Mouse (Mus musculus) myocyte (in vitro differentiated cells): ENCODE data around the gene Brsk1. TPM values are rescaled to one million over a fixed set of nuclear protein-coding genes. Genes with fewer than 3 reads are reported as not detected.

ENCODE experiments used
- H3K27me3 ChIP-seq: one replicate; pipeline ENCODE4 v1.6.1; 2011; ENCODE audit not compliant: control insufficient read depth, insufficient read depth, insufficient read length
- H3K36me3 ChIP-seq: one replicate; pipeline ENCODE4 v1.6.1; 2011; ENCODE audit not compliant: control insufficient read depth, insufficient read depth
- H3K4me2 ChIP-seq: one replicate; pipeline ENCODE4 v1.6.1; 2011; ENCODE audit warnings: low read depth, control low read depth
- H3K4me3 ChIP-seq: one replicate; pipeline ENCODE4 v1.5.1; 2011; ENCODE audit warnings: mild to moderate bottlenecking, control low read depth, moderate library complexity
- H3K79me2 ChIP-seq: one replicate; pipeline ENCODE4 v1.6.1; 2011; ENCODE audit not compliant: control insufficient read depth, insufficient read depth
- H3ac ChIP-seq: one replicate; pipeline ENCODE4 v1.6.1; 2011; ENCODE audit not compliant: control insufficient read depth, insufficient read length
- CEBPB ChIP-seq: IDR thresholded peaks from 2 replicates; pipeline ENCODE4 v1.6.1; 2011; ENCODE audit warnings: mild to moderate bottlenecking, moderate library complexity; ENCODE audit not compliant: poor library complexity, insufficient read depth, severe bottlenecking
- E2F4 ChIP-seq: IDR thresholded peaks from one replicate; pipeline ENCODE4 v1.6.1; 2011; ENCODE audit warnings: mild to moderate bottlenecking, control low read depth, moderate library complexity; ENCODE audit not compliant: insufficient read depth
- MAX ChIP-seq: IDR thresholded peaks from one replicate; pipeline ENCODE4 v1.6.1; 2011; ENCODE audit warnings: low read depth, mild to moderate bottlenecking, control low read depth
- MYOD1 ChIP-seq, 3 experiments: IDR thresholded peaks; one replicate each; pipeline ENCODE4 v1.6.1; 2011; ENCODE audit warnings: control low read depth in 2 of 3, low read depth in 2 of 3, mild to moderate bottlenecking in 2 of 3, moderate library complexity in 1 of 3; ENCODE audit not compliant: insufficient read length in 2 of 3, control insufficient read depth in 1 of 3
- MYOG ChIP-seq, 3 experiments: IDR thresholded peaks; one replicate each; pipeline ENCODE4 v1.6.1; 2011; ENCODE audit warnings: control low read depth in 2 of 3, low read depth in 2 of 3, mild to moderate bottlenecking in 2 of 3; ENCODE audit not compliant: insufficient read length in 2 of 3, control insufficient read depth in 1 of 3, insufficient read depth in 1 of 3
- POLR2A ChIP-seq: IDR thresholded peaks from one replicate; pipeline ENCODE4 v1.6.1; 2011; ENCODE audit warnings: low read depth, mild to moderate bottlenecking, control low read depth, moderate library complexity; ENCODE audit not compliant: insufficient read length
- POLR2AphosphoS2 ChIP-seq: IDR thresholded peaks from one replicate; pipeline ENCODE4 v1.6.1; 2011; ENCODE audit warnings: low read depth, control low read depth; ENCODE audit not compliant: insufficient read length
- REST ChIP-seq: IDR thresholded peaks from one replicate; pipeline ENCODE4 v1.6.1; 2011; ENCODE audit warnings: mild to moderate bottlenecking, control low read depth, moderate library complexity; ENCODE audit not compliant: insufficient read depth, insufficient read length
- SRF ChIP-seq: IDR thresholded peaks from one replicate; pipeline ENCODE4 v1.6.1; 2011; ENCODE audit warnings: low read depth; ENCODE audit not compliant: control insufficient read depth, insufficient read length
- TCF12 ChIP-seq: IDR thresholded peaks from one replicate; pipeline ENCODE4 v1.6.1; 2011; ENCODE audit warnings: mild to moderate bottlenecking, control low read depth; ENCODE audit not compliant: poor library complexity, insufficient read depth, severe bottlenecking
- TCF3 ChIP-seq: IDR thresholded peaks from one replicate; pipeline ENCODE4 v1.6.1; 2011; ENCODE audit warnings: low read depth, control low read depth; ENCODE audit not compliant: insufficient read length
- USF1 ChIP-seq: IDR thresholded peaks from one replicate; pipeline ENCODE4 v1.6.1; 2011; ENCODE audit warnings: low read depth, mild to moderate bottlenecking, control low read depth, moderate library complexity
- polyA plus RNA-seq: library from polyadenylated mRNA; unstranded; fragments of >200 nt; fragmentation: generic; extraction: Trizol; gene quantifications from one replicate; pipeline ENCODE4 v1.2.1, GENCODE M21; 2012; ENCODE audit warnings: missing spikeins

Gene Brsk1
- polyA plus RNA-seq, 1 experiment: 7.0 TPM

DNA sequence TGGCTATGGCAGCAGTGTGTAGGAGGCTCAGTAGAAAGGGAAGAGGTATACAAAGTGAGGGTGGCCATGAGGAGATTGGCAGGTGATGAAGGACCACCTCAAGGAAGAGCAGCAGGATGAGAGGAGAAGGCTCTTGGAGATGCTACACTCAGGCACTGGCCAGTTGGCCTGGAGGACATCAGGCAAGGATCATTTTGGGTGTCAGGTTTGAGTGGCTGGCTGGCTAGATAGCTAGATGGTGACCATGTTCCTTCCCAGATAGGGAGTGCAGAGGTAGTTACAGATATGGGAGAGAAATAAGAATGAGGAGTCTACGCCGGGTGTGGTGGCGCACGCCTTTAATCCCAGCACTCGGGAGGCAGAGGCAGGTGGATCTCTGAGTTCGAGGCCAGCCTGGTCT is 54.5 kb downstream of the Brsk1 start:
- peaks cover 5% of the 10 kb centered on the region for H3K79me2 ChIP-seq
- no peak overlapping the region for H3K4me2 ChIP-seq
- no peak overlapping the region for H3K4me3 ChIP-seq
- H3K27me3 ChIP-seq: no peaks in the 10 kb centered on the region
- no peak for TF ChIP-seq USF1
- TF ChIP-seq POLR2AphosphoS2: no peak
- TF ChIP-seq TCF12: no peak
- no peak for TF ChIP-seq E2F4
- TF ChIP-seq CEBPB: no peak
- TF ChIP-seq MYOD1 (IDR thresholded peaks at IDR 0.05; ENCODE audit: control insufficient read depth in 1 of 3, insufficient read length in 2 of 3, low read depth in 2 of 3): no peak
- no peaks in the 10 kb centered on the region for H3K36me3 ChIP-seq
- H3ac ChIP-seq: no peak overlapping the region

DNA sequence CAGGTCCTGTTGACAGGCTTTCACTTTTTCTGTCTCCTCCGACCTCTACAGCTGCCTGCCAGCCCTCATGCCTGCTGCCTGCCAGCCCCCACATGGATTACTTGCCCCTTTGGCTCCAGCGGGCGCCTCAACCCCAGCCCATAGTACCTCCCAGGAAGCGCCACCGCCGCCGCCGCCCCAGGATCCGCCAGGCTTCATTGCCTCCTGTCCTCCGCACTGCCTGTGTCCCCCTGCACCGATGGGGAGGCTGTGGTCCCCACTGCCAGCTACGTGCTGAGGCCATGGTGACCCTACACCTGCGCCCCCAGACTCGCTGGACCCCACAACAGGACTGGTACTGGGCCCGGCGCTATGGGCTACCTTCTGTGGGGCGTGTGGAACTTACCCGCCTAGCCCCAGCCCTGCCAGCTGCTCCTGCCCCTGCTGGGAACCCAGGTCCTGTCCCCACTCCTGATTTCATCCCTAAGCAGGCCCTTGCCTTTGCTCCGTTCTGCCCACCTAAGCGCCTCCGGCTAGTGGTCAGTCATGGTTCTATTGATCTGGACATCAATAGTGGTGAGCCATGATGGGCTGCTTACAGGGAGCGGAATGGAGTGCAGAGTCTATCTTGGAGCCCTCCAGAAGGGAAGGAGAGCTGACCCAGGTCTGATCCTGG is 56.0 kb downstream of the Brsk1 start:
- Histone ChIP-seq H3K4me3 (no peak overlapping the region), H3K27me3 (no peaks in the 10 kb centered on the region), H3ac (no peak overlapping the region), H3K79me2 (no peaks in the 10 kb centered on the region), H3K4me2 (no peak overlapping the region), H3K36me3 (no peaks in the 10 kb centered on the region)
- TF ChIP-seq POLR2A (no peak), TCF12 (no peak), TCF3 (no peak), REST (no peak), SRF (no peak), CEBPB (no peak), MYOG (IDR thresholded peaks at IDR 0.05; ENCODE audit: control insufficient read depth in 1 of 3, insufficient read depth in 1 of 3, insufficient read length in 2 of 3, low read depth in 2 of 3) (no peak), E2F4 (no peak), MYOD1 (IDR thresholded peaks at IDR 0.05; ENCODE audit: control insufficient read depth in 1 of 3, insufficient read length in 2 of 3, low read depth in 2 of 3) (no peak), USF1 (no peak), MAX (no peak), POLR2AphosphoS2 (no peak)

DNA sequence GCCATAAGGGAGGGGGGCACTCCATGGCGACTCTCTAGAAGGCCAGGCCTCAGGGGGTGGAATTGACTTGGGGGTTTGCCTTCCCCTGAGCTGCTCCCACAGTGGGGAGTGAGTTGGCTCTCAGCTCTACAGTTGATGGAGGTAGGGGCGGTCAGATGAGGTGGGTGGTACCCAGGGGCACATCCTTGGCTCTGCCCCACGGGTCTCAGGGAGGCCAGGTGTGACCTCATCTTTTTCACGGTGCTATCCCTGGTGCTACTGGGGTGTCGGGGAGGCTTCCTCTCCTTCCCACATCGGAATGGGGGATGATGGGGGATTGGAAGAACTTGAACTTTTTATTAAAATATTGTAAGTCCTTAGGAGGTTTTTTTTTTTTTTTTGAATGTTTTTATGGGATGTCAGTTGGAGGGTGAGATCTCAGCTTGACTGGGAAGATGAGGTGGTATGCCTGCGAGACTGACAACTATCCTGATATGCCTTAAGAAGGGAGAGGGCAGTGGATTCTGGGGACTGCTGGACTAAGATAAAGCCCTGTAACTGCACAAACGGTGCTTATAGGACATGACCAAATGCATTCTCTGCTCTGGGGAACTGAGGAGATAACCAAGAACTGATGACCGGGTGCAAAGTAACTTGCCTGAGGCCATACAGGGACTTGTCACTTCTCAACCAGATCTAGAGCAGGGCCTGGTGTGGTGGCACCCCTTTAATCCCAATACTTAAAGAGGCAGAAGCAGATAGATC is 56.9 kb downstream of the Brsk1 start:
- Histone ChIP-seq H3K4me2 (no peak overlapping the region), H3ac (no peak overlapping the region), H3K27me3 (no peaks in the 10 kb centered on the region), H3K79me2 (no peaks in the 10 kb centered on the region), H3K36me3 (no peaks in the 10 kb centered on the region), H3K4me3 (no peak overlapping the region)
- TF ChIP-seq POLR2A (no peak), MYOD1 (IDR thresholded peaks at IDR 0.05; ENCODE audit: control insufficient read depth in 1 of 3, insufficient read length in 2 of 3, low read depth in 2 of 3) (no peak), USF1 (no peak), TCF12 (no peak), MAX (no peak), MYOG (IDR thresholded peaks at IDR 0.05; ENCODE audit: control insufficient read depth in 1 of 3, insufficient read depth in 1 of 3, insufficient read length in 2 of 3, low read depth in 2 of 3) (no peak), POLR2AphosphoS2 (no peak), CEBPB (no peak), TCF3 (no peak), SRF (no peak), E2F4 (no peak)

DNA sequence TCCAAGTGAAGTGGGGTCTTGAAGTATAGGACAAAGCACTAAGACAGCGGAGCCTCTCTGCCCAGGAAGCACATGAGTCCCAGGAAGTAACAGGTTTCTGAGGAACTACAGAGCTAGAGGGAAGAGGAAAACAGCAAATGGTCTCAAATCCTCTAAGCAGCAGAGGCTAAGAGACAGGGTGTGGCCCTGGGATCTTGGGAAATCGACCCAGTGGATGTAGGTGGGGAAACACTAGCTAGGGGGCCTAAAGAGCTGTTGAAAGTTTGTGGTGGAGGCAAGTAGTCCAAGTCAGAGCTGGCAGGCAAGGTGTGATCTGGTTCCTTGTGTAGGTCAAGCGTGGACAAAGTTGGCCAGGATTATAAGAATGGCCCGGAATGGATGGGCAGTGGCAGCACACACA is 57.9 kb downstream of the Brsk1 start:
- no peak for TF ChIP-seq MYOD1 (IDR thresholded peaks at IDR 0.05; ENCODE audit: control insufficient read depth in 1 of 3, insufficient read length in 2 of 3, low read depth in 2 of 3)
- TF ChIP-seq CEBPB: no peak
- no peak for TF ChIP-seq TCF3
- TF ChIP-seq SRF: no peak
- TF ChIP-seq USF1: no peak
- TF ChIP-seq TCF12: no peak
- no peaks in the 10 kb centered on the region for H3K27me3 ChIP-seq

DNA sequence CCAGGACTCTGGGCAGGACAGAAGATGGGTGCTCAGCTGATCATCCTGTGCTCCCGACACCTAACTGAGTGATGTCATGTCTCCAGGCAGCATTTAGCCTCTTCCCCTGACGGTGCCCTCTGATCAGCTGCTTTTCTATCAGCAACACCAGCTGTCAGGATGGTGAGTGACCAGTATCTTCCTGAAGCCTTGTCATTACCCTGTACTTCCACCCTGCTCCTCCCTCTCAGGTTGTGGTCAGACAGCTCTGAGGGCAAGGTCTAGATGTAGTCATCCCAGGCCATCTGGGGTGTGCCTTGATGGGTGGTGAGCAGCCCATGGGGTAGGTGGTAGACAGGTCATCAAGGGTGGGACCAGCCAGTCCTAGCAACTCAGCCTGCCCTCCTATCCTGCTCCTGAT is 58.8 kb downstream of the Brsk1 start:
- TF ChIP-seq POLR2AphosphoS2 (no peak), SRF (no peak), TCF12 (no peak), REST (no peak), MYOD1 (IDR thresholded peaks at IDR 0.05; ENCODE audit: control insufficient read depth in 1 of 3, insufficient read length in 2 of 3, low read depth in 2 of 3) (no peak), E2F4 (no peak), POLR2A (no peak), MYOG (IDR thresholded peaks at IDR 0.05; ENCODE audit: control insufficient read depth in 1 of 3, insufficient read depth in 1 of 3, insufficient read length in 2 of 3, low read depth in 2 of 3) (no peak), MAX (no peak), TCF3 (no peak), CEBPB (no peak), USF1 (no peak)
- Histone ChIP-seq H3K27me3 (no peaks in the 10 kb centered on the region), H3ac (no peak overlapping the region), H3K79me2 (no peaks in the 10 kb centered on the region), H3K36me3 (no peaks in the 10 kb centered on the region), H3K4me3 (no peak overlapping the region), H3K4me2 (no peak overlapping the region)

More for the DNA sequence above, 57.9 kb downstream of the Brsk1 start:
- H3K4me2 ChIP-seq: no peak overlapping the region
- H3K79me2 ChIP-seq: no peaks in the 10 kb centered on the region
- no peak overlapping the region for H3K4me3 ChIP-seq
- H3K36me3 ChIP-seq: no peaks in the 10 kb centered on the region
- no peak overlapping the region for H3ac ChIP-seq
